Mouse (Mus musculus) c-Kit-positive CD71-positive TER-119-positive erythroid progenitor cells, embryonic 14.5 days (primary cell): ENCODE measurements around the gene Bfar.
"Not testable (repeated sequence)": the region's sequence is repeated elsewhere in the genome, so short reads cannot be mapped to it uniquely, and the experiment has no call there.

Experiments
- DNase-seq: peaks from one replicate; pipeline ENCODE4 v3.0.0-alpha.2; 2013; ENCODE audit warnings: low spot score

Gene Bfar

DNA sequence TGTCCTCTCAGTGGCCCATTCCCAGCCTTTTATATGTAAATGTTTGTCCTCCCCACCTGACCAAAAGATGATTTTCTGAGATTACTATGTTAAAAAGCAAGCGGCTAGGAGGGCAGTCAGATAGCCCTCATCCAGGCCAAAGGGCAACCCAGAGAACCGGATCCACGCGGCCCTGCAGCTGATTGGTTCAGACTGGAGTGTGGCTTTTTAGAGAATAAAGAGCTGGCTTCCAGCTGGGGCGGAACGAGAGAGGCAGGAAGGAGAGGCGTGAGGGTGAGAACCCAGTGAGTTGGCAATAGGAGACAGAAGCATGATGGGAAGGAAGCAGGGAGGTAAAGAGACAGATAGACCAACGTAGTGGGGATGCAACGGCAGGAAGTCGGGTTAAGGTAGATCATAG, 51.3 kb downstream of the Bfar start:
- DNase-seq, result no peak

- DNase-seq, result no peak
Measured at GRCm38 (mm10) chr16:13727811-13728335, 56.2 kb downstream of the Bfar start.

DNA sequence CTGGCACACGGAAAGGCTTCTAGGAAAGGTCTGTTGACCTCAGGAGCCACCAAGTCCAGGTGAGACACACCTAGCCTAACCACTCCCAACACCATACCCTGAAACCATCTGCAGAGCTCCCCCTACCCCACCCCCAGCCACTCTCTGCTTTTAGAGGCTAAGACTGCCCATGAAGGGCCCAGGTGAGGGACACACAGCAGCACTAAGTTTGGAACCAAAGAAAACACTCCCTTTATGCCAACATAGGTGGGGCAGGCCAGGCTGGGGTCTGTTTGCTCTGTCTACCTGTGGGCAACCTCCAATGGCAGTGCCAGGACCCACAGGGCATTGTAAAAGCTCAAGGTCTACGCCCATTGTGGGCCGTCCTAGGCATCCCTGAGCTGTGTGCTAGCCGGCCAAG, 57.8 kb downstream of the Bfar start:
- DNase-seq, result no peak

GRCm38 (mm10) chr16:13730285-13731255, 58.9 kb downstream of the Bfar start, which contains the start of gene Pla2g10:
TSS of gene Pla2g10 (minus strand) at chr16:13730983.
- peak; percentile 14 for DNase-seq

- DNase-seq, result no peak
Measured at GRCm38 (mm10) chr16:13732786-13733185, 61.1 kb downstream of the Bfar start.

- DNase-seq, result peak; percentile 44
Measured at GRCm38 (mm10) chr16:13733518-13734137, 62.0 kb downstream of the Bfar start.

DNA sequence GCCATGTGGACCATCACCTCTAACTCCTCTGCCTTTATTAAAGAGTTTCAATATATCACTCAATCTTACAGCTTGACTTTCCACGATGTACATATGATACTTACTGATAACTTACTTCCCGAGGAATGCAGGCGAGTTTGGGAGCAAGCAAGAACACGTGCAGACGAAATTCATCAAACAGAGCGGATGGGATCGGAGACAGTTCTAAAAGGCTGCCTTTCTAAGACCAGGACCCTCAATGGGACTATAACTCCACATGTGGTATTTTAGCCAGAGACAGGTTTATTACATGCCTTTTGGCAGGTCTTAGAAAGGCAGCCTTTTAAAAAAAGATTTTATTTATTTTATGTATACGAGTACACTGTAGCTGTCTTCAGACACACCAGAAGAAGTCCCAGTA, 64.3 kb downstream of the Bfar start:
- no peak for DNase-seq

DNA sequence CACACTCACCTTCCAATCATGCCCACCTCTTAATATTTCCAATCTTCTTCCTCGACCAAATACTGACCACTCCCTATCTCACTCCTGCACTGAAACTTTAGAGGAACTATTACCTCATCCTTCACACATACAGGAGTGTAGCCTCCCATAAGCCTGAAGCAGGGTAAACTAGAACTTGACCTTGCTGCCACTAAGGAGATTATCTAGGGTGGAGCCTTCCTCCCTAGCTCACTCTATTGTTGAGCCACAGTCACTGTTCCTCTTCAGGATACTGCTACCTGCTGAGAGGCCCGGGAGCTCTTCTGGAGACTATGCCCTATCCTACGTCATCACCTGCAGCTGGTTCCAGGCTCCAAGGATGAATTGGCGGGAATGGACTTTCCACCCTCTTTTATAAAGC, 67.4 kb downstream of the Bfar start:
- DNase-seq, result not testable (repeated sequence)

DNA sequence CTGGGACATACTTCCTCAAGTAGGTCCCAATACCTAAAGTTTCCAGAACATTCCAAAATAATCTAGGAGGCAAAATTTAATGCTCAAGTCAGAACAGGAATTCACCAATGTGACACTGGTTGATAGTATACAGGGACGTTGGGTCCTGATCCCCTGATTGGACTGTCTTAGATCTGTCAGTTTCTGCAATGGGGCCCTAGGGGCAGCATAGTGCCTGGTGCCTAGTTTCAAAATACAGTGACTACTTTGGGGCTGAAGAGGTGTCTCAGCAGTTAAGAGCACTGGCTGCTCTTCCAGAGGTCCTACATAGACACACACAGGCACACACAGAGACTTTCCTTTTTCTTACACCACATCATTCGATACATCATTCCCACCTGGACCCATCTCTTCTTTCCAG, 69.2 kb downstream of the Bfar start:
- DNase-seq, result no peak

GRCm38 (mm10) chr16:13747708-13748107, 76.0 kb downstream of the Bfar start:
- DNase-seq, result no peak

DNA sequence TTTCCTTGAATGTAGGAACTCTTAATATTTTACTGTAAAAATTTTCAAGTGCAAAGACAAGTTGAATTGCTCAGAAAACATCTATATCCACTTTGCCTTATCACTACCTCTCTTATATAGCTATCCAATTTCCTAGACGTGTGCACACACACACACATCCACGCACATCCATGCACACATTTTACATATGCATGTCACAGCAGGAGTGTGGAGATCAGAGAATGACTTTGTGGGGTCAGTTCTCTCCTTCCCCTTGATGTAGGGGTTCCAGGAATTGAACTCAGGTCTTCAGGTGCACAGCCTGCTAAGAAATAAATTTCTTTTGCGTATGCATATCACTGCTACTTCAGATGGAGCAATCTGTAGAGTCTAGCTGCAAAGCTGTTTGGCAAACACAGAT, 76.5 kb downstream of the Bfar start:
- no peak for DNase-seq

DNA sequence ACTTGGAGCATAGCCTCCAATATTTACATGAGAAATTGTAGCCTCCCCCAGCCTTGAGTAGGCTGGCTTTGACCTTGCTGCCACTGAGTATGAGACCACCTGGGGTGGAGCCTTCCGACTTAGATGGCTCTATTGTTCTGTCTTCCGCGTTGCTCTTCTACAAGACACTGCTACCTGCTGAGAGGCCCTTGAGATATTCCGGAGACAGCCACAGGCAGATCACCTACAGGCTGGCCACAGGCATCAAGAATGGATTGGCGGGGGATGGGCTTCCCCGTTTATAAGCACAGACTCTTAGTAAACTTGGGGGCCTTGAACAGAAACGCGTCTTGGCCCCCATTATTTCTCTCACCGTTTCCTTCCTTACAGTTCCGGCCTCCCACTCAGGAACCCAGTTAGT, 77.2 kb downstream of the Bfar start:
- DNase-seq, result not testable (repeated sequence)

DNA sequence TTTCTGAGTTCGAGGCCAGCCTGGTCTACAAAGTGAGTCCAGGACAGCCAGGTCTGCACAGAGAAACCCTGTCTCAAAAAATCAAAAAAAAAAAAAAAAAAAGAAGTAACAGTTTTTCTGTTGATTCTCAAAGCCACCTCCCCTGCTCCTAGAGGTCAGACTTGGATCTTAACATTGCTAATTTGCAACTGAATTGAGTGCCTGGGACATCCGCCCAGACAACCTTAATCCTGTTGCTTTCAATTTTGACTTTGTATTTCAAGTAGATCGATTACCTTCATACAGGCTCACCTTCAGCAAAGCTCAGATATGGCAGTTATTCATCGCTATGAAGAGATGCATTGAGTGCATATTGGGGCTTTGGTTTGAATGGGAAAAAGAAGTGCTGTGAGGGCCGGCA, 77.6 kb downstream of the Bfar start:
- DNase-seq, result no peak

GRCm38 (mm10) chr16:13749981-13750380, 78.3 kb downstream of the Bfar start:
- DNase-seq, result no peak

GRCm38 (mm10) chr16:13750626-13751025, 79.0 kb downstream of the Bfar start:
- DNase-seq, result no peak
